8 mouse cellular contexts compared by ENCODE assay signal in the genomic region with DNA sequence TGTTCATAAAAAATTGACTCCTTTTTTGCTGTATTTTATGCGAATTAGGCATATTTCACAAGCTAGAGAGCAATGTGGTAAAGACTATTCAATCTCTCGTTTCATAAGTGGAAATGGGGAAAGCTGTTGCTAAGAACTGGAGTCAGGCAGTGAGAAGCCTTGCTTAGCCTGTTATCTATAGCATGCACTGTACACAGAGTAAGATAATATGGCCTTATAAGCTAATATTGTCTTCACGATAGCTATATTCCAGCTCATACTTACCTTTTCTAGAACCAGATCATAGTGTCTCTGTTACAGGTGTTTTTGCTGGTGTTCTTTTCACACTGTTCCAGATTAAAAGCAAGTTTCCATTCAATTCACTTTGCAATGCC. TPM values are rescaled to one million over a fixed set of nuclear protein-coding genes. Genes with fewer than 3 reads are reported as not detected.
DNase-seq lines count a peak whose midpoint lies in the region; ATAC-seq and TF ChIP-seq lines count a peak whose summit lies in the region.

No protein-coding gene starts in this region.

- no peak for ATAC-seq in forebrain, embryonic 11.5 days (replicated peaks; ENCODE audit: low FRiP score)
- no peak for ATAC-seq in lung, postnatal 0 days
- peak; percentile 62 for ATAC-seq in liver, embryonic 13.5 days (ENCODE audit: low read depth)
- ATAC-seq in stomach, postnatal 0 days (ENCODE audit: low FRiP score, low TSS enrichment) = peak; percentile 33; the same call in 1 of the 2 replicates

- DNase-seq in forebrain, embryonic 10.5 days (ENCODE audit: extremely low spot score, low spot score) = no peak
- no peak for DNase-seq in forebrain, embryonic 11.5 days (ENCODE audit: low spot score)
- peak; percentile 33 for DNase-seq in lung, postnatal 0 days (ENCODE audit: low spot score)
- no peak for DNase-seq in lung, postnatal 36 days
- no peak for DNase-seq in liver, embryonic 13.5 days
- no peak for DNase-seq in stomach, postnatal 0 days (ENCODE audit: low spot score)
- no peak for DNase-seq in natural killer cell, adult 2 months (ENCODE audit: low spot score in 2 of 2)
- DNase-seq in cerebellum, adult 11-12 months = no peak

- H3K27ac ChIP-seq in forebrain, embryonic 10.5 days = peak overlapping the region; percentile 94
- H3K27ac ChIP-seq in forebrain, embryonic 11.5 days (ENCODE audit: low read depth, low read length) = no peak overlapping the region
- no peak overlapping the region for H3K27ac ChIP-seq in lung, postnatal 0 days (ENCODE audit: low read length)
- peak overlapping the region; percentile 90 for H3K27ac ChIP-seq in liver, embryonic 13.5 days
- no peak overlapping the region for H3K27ac ChIP-seq in stomach, postnatal 0 days (replicated peaks)

- no peaks in the 10 kb centered on the region for H3K9me3 ChIP-seq in forebrain, embryonic 10.5 days
- no peaks in the 10 kb centered on the region for H3K9me3 ChIP-seq in forebrain, embryonic 11.5 days (ENCODE audit: control insufficient read depth, low read length)
- no peaks in the 10 kb centered on the region for H3K9me3 ChIP-seq in lung, postnatal 0 days (ENCODE audit: low read length)
- no peaks in the 10 kb centered on the region for H3K9me3 ChIP-seq in liver, embryonic 13.5 days (replicated peaks)
- H3K9me3 ChIP-seq in stomach, postnatal 0 days (ENCODE audit: control insufficient read depth, low read length) = no peaks in the 10 kb centered on the region

- H3K4me1 ChIP-seq in forebrain, embryonic 10.5 days = peaks cover 26% of the 10 kb centered on the region
- H3K4me1 ChIP-seq in forebrain, embryonic 11.5 days (replicated peaks; ENCODE audit: control insufficient read depth, insufficient read depth, low read length) = peaks cover 3% of the 10 kb centered on the region; the same call in 1 of the 2 replicates
- peaks cover 12% of the 10 kb centered on the region; the same call in 1 of the 2 replicates for H3K4me1 ChIP-seq in lung, postnatal 0 days (ENCODE audit: insufficient read depth, low read depth, low read length)
- peaks cover 83% of the 10 kb centered on the region for H3K4me1 ChIP-seq in liver, embryonic 13.5 days (replicated peaks)
- no peaks in the 10 kb centered on the region for H3K4me1 ChIP-seq in stomach, postnatal 0 days (replicated peaks; ENCODE audit: control insufficient read depth, insufficient read depth)

- no peak for TF ChIP-seq CTCF in lung, postnatal 0 days (IDR thresholded peaks at IDR 0.05)
- TF ChIP-seq CTCF in stomach, postnatal 0 days (IDR thresholded peaks at IDR 0.05; ENCODE audit: low read depth) = no peak

- H3K9ac ChIP-seq in forebrain, embryonic 11.5 days (ENCODE audit: low read length) = no peak overlapping the region
- no peak overlapping the region for H3K9ac ChIP-seq in lung, postnatal 0 days (replicated peaks; ENCODE audit: low read depth)
- H3K9ac ChIP-seq in liver, embryonic 13.5 days = peak overlapping the region; percentile 94; the same call in 1 of the 2 replicates
- no peak overlapping the region for H3K9ac ChIP-seq in stomach, postnatal 0 days (ENCODE audit: low read length)

- WGBS in forebrain, embryonic 10.5 days = 72% methylated on average over 3 of the region's 3 CpGs
- WGBS in forebrain, embryonic 11.5 days = 74% methylated on average over 3 of the region's 3 CpGs
- 50% methylated on average over 3 of the region's 3 CpGs for WGBS in lung, postnatal 0 days
- 14% methylated on average over 3 of the region's 3 CpGs for WGBS in liver, embryonic 13.5 days (ENCODE audit: insufficient replicate concordance)
- WGBS in stomach, postnatal 0 days = 46% methylated on average over 3 of the region's 3 CpGs

- no peak overlapping the region for H3K4me2 ChIP-seq in forebrain, embryonic 11.5 days (ENCODE audit: low read depth, low read length, severe bottlenecking)
- peak overlapping the region; percentile 74; the same call in 1 of the 2 replicates for H3K4me2 ChIP-seq in lung, postnatal 0 days (replicated peaks; ENCODE audit: low read depth, low read length)
- peak overlapping the region; percentile 90 for H3K4me2 ChIP-seq in liver, embryonic 13.5 days
- 0 out of 2 replicates have a peak overlapping the region, but pooled peaks have one; percentile 91 for H3K4me2 ChIP-seq in stomach, postnatal 0 days (replicated peaks; ENCODE audit: low read depth)

- H3K4me3 ChIP-seq in forebrain, embryonic 10.5 days = peak overlapping the region; percentile 85
- H3K4me3 ChIP-seq in forebrain, embryonic 11.5 days (ENCODE audit: low read depth, low read length) = no peak overlapping the region
- H3K4me3 ChIP-seq in lung, postnatal 0 days (ENCODE audit: low read depth, low read length) = no peak overlapping the region; the same call in 1 of the 2 replicates
- H3K4me3 ChIP-seq in liver, embryonic 13.5 days (replicated peaks) = peak overlapping the region; percentile 93
- H3K4me3 ChIP-seq in stomach, postnatal 0 days (ENCODE audit: low read depth, low read length) = no peak overlapping the region

- no peaks in the 10 kb centered on the region for H3K36me3 ChIP-seq in forebrain, embryonic 10.5 days (replicated peaks)
- no peaks in the 10 kb centered on the region for H3K36me3 ChIP-seq in forebrain, embryonic 11.5 days (ENCODE audit: control insufficient read depth, insufficient read depth, low read length)
- no peaks in the 10 kb centered on the region for H3K36me3 ChIP-seq in lung, postnatal 0 days (ENCODE audit: insufficient read depth, low read length)
- H3K36me3 ChIP-seq in liver, embryonic 13.5 days = no peaks in the 10 kb centered on the region
- H3K36me3 ChIP-seq in stomach, postnatal 0 days (ENCODE audit: control insufficient read depth, insufficient read depth, low read length) = no peaks in the 10 kb centered on the region

- no peaks in the 10 kb centered on the region; the same call in 1 of the 2 replicates for H3K27me3 ChIP-seq in forebrain, embryonic 10.5 days (ENCODE audit: poor library complexity, severe bottlenecking)
- no peaks in the 10 kb centered on the region for H3K27me3 ChIP-seq in forebrain, embryonic 11.5 days (ENCODE audit: control insufficient read depth, insufficient read depth, low read length)
- no peaks in the 10 kb centered on the region for H3K27me3 ChIP-seq in lung, postnatal 0 days (replicated peaks; ENCODE audit: insufficient read depth, low read length)
- H3K27me3 ChIP-seq in liver, embryonic 13.5 days = no peaks in the 10 kb centered on the region
- no peaks in the 10 kb centered on the region for H3K27me3 ChIP-seq in stomach, postnatal 0 days (ENCODE audit: control insufficient read depth, insufficient read depth, low read length)

- no peak for TF ChIP-seq EP300 in lung, postnatal 0 days (IDR thresholded peaks at IDR 0.05)
- no peak for TF ChIP-seq EP300 in stomach, postnatal 0 days (optimal IDR thresholded peaks at IDR 0.05)

RNA-seq across cellular contexts. Expression of a gene that starts 0.7 kb away (rescaled TPM):
- 32.0 and 37.1 TPM in 2 replicates for polyA plus RNA-seq in forebrain, embryonic 10.5 days (2016; fragmentation: Nextera tagmentation; extraction: Ambion mirVana)
- polyA plus RNA-seq in forebrain, embryonic 11.5 days (2014; fragmentation: Nextera tagmentation; extraction: Ambion mirVana) = 30.4 and 36.6 TPM in 2 replicates
- polyA plus RNA-seq in lung, postnatal 0 days (2015; fragmentation: Nextera tagmentation; extraction: Ambion mirVana) = 24.5 and 24.9 TPM in 2 replicates
- polyA plus RNA-seq in liver, embryonic 13.5 days (2015; fragmentation: Nextera tagmentation; extraction: Ambion mirVana) = 35.0 and 46.9 TPM in 2 replicates
- 46.5 and 55.6 TPM in 2 replicates for polyA plus RNA-seq in stomach, postnatal 0 days (2015; fragmentation: Nextera tagmentation; extraction: Ambion mirVana)

RNA-seq across cellular contexts. Expression of a gene that starts 10.4 kb away (rescaled TPM):
- 211 and 220 TPM in 2 replicates for polyA plus RNA-seq in forebrain, embryonic 10.5 days (2016; fragmentation: Nextera tagmentation; extraction: Ambion mirVana)
- polyA plus RNA-seq in forebrain, embryonic 11.5 days (2014; fragmentation: Nextera tagmentation; extraction: Ambion mirVana) = 225 and 250 TPM in 2 replicates
- 82.1 and 94.4 TPM in 2 replicates for polyA plus RNA-seq in lung, postnatal 0 days (2015; fragmentation: Nextera tagmentation; extraction: Ambion mirVana)
- polyA plus RNA-seq in liver, embryonic 13.5 days (2015; fragmentation: Nextera tagmentation; extraction: Ambion mirVana) = 112 and 143 TPM in 2 replicates
- 94.4 and 94.9 TPM in 2 replicates for polyA plus RNA-seq in stomach, postnatal 0 days (2015; fragmentation: Nextera tagmentation; extraction: Ambion mirVana)

RNA-seq across cellular contexts. Expression of a gene that starts 31.7 kb away (rescaled TPM):
- polyA plus RNA-seq in forebrain, embryonic 10.5 days (2016; fragmentation: Nextera tagmentation; extraction: Ambion mirVana) = 37.0 and 38.2 TPM in 2 replicates
- polyA plus RNA-seq in forebrain, embryonic 11.5 days (2014; fragmentation: Nextera tagmentation; extraction: Ambion mirVana) = 38.5 TPM in 2 replicates
- polyA plus RNA-seq in lung, postnatal 0 days (2015; fragmentation: Nextera tagmentation; extraction: Ambion mirVana) = 75.1 and 79.7 TPM in 2 replicates
- 22.9 and 24.7 TPM in 2 replicates for polyA plus RNA-seq in liver, embryonic 13.5 days (2015; fragmentation: Nextera tagmentation; extraction: Ambion mirVana)
- polyA plus RNA-seq in stomach, postnatal 0 days (2015; fragmentation: Nextera tagmentation; extraction: Ambion mirVana) = 48.8 and 50.6 TPM in 2 replicates

Comparison
In these comparisons a context has a peak if more than half of its experiments do, and no peak if none do; other contexts are left out.
1. H3K27ac ChIP-seq: peak in forebrain, embryonic 10.5 days (single experiment) and liver, embryonic 13.5 days (single experiment); none in forebrain, embryonic 11.5 days (single experiment), lung, postnatal 0 days (single experiment) and stomach, postnatal 0 days (single experiment).
2. H3K4me3 ChIP-seq: peak in forebrain, embryonic 10.5 days (single experiment) and liver, embryonic 13.5 days (single experiment); none in forebrain, embryonic 11.5 days (single experiment), lung, postnatal 0 days (single experiment) and stomach, postnatal 0 days (single experiment).
3. ATAC-seq: peak in liver, embryonic 13.5 days (single experiment) and stomach, postnatal 0 days (single experiment); none in forebrain, embryonic 11.5 days (single experiment) and lung, postnatal 0 days (single experiment).